Mouse (Mus musculus): ENCODE measurements around the gene Nars2.

The Nars2 gene

DNA sequence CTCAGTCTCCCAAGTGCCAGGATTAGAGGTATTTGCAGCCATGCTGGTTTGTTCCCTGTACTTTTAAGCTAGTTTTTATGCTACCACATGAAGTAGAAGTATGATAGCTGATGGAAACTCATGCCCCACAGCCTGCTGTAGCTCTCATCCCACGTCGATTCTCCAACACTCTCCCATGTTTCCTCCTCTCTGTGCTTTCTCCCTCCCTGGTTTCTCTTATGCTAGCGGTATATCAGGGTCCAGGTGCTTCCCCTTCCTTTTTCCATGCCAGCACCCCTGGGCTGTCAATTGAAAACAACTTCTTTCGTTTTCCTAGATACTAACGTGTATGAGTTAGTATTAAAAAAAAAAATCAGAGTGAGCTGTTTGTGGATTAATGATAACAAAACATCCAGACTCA is 120.8 kb downstream of the Nars2 start:
- DNase-seq (ENCODE audit: low spot score in 2 of 2): no peak

DNA sequence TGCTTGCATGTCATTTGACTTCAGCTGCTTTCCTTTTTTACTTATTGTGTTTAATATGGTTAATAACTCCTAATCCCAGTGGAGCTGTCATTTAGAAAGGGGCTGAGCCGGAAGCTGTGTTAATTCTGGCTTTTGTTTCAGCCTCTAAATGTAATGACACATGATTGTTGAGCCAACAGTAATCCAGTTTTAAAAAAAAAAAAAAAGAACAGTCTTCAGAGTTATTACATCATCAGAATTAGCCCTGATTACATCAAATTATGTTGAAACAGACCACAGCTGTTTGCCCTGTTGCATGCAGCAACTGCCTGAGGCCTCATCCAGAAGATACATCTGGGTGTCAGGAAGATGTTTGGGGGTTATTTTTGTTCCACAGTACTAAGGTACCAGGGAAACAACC is 123.7 kb downstream of the Nars2 start:
- DNase-seq (ENCODE audit: low spot score in 2 of 2): no peak

DNA sequence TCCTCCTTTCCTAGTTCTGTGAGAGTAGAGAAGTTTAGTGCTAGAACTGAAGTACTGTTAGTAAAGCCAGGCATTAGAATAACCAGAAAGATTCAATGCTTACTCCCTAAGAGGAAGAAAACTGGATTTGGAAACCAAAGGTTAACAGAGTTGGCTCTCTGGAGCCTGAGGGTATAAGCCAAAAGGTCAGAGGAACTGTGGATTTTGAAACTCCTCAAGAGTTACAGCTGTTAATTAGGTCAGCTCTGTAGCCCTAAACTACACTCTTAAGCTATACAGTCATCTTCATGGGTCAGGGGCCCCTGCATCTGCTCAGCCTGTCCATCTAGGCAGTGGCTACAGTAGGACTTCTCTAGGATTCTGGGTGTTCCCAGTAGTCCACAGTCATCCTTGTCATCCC is 125.7 kb downstream of the Nars2 start:
- no peak for DNase-seq (ENCODE audit: low spot score in 2 of 2)

DNA sequence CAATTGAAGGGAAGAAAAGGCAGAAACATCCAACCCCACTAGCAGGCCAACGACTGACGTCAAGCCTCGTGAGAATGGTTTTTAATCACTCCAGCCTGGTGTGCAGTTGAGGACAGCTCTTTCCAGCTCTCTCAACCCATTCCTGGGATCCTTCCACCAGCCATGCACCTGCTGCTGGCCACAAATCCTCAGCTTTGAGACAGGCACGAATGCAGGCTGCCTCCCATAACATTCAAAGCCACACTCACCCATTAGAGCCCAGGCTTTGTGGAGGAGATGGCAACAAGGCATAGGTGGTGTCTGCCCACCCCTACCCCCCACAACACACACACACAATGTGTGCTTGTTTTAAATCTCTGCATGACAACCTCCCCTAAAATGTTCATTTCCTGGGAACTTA is 127.4 kb downstream of the Nars2 start:
- DNase-seq (ENCODE audit: low spot score in 2 of 2): no peak

DNA sequence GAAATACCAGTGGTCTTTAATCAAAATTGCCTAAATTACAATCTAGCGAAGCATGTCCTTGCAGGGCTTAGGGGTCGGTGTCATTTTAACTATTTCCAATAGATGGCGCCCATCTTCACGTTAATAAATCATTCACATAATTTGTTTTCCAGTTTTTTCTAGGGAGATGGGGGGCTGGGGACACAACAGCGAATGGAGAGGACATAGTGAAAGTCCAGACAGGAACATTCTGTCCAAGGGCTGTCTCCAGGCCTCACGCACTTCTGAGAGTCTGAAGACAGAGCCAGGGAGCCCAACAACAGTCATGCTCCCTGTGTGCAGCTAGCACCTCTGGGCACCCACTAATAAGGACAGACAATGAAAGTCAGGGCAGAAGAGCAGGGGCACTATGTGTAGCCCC is 127.8 kb downstream of the Nars2 start:
- DNase-seq (ENCODE audit: low spot score in 2 of 2): peak in 1 of 2 experiments; percentile 11

DNA sequence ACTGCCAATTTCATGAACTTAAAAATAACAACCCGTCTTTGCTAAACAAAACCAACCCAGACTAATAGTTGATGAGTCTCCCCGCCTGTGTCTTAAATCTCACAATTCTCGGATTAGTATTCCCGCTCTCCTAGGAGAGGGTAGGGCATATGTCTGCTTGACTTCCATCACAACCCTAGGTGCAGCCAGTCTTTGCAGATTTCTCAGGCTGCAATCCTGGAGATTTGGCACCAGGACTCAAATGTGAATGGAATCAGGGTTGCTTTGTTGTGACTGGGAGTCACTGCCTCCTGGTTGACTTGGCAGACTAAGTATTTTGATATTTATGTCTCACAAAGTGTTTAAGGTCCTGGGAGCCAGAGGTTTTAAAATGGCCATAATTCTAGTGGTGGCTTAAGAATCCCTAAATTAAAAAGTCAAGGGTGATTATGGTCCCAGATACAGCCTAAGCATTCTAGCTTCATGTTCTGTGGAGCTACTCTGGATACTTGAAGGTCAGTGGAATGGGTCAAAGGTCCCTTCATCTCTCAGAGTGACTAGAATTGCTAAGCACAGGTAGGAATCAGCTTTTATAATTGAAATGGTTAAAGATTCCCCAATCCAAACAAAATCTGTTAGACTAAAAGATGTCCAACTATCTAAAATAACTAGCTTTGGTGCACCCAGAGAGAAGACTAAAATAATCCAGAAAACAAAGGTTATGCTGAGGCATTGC is 128.5 kb downstream of the Nars2 start:
- DNase-seq (ENCODE audit: low spot score in 2 of 2): no peak

DNA sequence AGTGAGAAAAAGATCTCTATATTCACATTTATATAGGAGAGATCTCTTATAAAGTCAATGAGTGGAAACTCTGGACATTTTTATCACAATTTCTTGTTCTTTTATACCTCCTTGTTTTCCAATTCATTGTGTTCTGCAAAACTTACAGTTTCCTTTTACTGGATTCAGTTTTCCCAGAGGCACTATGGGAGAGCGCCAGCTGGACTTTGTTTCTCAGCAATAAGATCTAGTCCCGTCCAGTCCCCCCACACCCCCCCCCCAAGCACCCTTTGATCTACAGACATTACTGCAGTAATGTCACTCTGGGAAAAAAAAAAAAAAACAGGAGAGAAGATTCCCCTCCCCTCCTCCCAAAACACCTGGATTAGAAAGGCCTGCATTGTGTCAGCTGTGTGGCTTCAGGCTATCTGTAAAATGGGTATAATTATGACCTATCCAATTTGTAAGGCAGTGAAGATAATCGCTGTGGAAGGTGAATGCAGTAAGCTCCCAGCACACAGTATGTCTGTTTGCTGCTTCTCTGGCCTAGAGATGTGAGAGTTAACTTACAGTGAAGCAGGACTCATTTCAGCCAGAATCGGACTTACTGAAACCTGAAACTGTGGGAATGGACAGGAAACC is 129.4 kb downstream of the Nars2 start:
- no peak for DNase-seq (ENCODE audit: low spot score in 2 of 2)

DNA sequence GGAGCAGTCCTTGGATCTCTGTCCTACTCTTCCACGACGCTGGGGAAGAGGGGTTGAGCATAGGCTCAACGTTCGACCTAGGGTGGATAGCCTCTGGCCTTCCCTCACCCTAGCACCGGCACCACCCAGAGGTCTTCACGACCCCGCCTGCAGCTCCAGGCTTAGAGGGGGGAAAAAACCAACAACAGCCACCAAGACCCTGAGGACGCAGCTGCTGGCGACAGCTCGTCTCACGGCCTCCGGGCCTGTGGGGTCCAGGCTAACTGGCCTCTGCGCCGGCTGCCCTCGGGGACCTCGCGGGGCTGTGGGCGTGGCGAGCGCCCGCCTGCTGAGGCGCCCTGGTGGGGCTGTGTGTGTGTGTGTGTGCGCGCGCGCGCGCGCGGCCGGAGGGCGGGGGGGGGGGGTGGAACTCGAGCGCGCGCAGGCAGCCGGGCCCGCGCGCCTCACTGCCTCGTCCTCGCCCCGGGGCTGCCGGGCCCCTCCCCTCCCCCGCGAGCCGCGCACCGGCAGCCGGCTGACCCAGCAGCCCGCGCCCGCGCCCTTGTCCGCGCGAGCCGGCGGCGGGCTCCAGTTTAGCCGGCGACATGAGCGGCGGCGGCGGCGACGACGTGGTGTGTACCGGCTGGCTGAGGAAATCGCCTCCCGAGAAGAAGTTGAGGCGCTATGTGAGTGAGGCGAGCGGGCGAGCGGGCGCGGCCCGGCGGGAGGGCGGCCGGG is 130.1 kb downstream of the Nars2 start, which contains the start of gene Gab2:
Gene Gab2 (plus strand): TSS at position 345 of the 717 bp plus-strand sequence.
- peak; percentile 31 to 47 for DNase-seq (ENCODE audit: low spot score in 2 of 2)

DNA sequence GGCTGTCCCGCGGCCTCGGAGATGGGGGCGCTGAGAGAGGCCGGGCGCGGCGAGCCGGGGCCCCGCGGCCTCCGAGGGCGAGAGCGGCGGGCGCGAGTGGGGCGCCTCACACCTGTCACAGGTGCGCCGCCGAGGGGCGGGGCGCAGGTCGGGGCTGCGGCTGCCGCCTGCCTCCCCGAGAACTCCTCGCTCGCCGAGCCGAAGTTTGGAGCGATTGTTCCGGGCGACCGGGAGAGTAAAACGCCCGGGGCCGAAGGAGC is 130.6 kb downstream of the Nars2 start:
- peak in 1 of 2 experiments; percentile 13 for DNase-seq (ENCODE audit: low spot score in 2 of 2)

DNA sequence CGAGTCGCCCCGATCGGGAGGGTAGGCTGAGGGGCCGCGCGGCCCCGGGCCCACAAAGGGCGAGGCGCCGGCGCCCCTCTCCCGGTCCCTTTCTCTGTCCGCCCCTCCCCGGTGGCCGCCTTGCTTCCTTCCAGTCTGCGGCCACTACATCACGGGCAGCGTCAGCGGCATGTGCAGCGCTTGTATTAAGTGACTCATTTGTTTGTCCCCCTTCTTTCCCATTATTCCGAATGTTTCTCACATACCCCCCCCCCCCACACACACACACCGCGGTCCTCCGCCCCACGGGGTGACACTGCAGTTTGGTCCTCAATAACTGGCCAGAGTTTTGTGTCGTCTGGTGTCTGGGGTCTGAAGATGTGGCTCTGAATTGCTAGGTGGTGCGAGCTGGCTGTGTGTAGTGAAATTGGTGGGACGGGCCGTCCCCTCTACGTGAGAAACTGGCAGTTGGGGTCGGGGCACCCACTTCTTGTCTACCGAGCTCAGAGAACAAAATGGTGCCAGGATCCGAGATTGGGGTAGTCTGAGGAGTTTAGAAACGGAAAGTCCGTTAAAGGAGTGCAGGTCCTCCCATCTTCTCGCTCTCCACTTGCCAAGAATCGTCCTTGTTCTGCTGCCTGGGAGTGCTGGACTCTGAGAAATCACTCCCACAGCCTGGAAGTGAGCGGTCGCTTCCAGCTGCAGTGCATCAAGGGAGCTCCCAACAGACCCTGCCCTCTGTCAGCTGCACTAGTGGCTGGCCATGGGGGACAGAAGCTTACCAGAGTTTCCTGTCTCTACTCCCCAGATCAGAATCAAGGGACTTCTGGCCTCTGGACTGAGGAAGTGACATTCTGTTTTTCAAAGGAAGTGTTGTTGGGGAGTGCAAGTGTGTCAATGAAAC is 131.2 kb downstream of the Nars2 start:
- no peak for DNase-seq (ENCODE audit: low spot score in 2 of 2)

DNA sequence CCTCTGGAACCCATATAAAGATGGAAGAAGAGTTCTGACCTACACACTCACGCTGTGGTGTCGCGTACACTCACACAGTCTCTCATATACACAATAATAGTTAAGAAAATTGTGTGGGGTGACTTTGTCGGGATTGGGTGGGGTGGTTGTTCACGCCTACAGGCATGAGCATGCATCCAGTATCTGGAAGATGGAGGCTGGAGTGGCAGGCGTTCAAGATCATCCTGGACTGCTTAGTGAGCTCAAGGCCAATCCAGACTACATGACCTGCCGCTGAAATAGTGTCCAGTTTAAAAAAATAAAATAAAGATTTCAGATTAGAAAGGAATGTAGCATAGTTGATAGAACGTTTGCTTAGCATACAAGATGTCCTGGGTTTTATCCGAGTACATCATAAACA is 132.3 kb downstream of the Nars2 start:
- no peak for DNase-seq (ENCODE audit: low spot score in 2 of 2)

DNA sequence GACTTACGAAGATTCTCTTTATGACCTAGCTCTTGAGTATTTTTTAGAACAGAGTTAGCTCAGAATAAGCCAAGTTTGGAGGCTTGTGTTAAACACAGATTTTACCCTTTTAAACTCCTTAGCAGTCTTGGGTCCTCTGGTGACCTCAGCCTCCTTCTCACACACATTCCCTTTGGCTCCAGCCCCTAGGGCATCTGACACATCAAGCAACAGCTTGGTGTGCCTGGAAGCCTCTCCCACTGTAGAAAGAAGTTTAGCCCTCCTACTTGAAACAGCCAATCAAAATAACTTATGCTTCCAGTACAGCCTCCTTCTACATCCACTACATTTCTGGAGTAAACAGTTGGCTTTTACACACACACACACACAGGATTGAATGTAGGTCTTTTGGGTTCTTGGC is 132.9 kb downstream of the Nars2 start:
- DNase-seq (ENCODE audit: low spot score in 2 of 2): no peak

DNA sequence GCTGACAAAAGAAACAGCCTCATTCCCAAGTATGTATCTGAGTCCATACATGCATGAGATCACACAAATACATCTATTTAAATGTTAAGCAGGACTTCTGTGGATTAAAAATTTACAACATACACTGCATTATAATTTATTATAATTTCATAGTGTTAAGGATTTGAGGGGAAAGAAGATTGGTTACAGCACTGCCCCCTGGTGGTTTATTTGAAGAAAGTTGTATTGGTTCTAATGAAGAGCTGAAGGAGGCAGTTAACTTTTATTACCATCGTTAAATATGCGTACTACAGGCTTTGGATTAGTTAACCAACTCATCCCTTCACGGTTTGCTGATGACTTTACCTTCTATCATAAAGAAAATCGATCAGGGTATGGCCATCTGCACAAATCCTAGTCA is 134.0 kb downstream of the Nars2 start:
- DNase-seq (ENCODE audit: low spot score in 2 of 2): peak in 1 of 2 experiments; percentile 43

DNA sequence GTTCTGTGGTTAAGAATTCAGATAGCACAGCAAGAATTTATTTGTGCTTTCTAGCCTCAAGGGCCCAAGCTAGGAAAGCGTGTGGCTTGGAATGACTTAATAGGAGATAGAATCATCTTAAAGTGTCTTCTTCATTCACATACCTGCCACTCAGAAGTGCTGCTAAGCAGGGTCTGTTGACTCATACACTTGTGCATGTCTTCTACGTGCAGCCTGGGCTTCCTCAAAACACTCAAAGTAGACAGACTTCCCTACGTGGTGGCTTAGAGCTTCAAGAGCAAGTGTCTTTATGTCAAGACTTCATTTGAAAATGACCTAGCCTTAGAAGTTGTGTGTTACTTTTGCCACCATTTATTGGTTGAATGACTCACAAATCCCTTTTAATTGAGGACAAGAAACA is 142.9 kb downstream of the Nars2 start:
- no peak for DNase-seq (ENCODE audit: low spot score in 2 of 2)

DNA sequence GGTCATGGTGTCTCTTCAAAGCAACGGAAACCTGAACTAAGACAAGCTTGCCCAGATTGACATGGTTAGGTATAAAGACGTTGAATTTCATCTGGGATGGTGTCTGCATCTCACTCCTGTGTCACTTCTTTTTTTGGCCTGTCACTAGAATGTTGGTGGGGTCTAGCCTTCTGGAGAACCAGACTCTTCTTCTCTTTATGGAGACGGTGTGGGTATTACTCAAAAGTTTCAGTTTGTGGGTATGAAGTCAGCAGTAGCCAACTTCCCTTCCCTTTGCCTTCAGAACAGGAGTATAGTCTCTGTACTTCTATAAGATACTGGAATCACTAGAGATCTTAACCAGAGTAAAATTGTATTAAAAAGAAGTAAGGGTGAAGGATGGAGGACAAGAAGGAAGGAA is 156.8 kb downstream of the Nars2 start:
- DNase-seq (ENCODE audit: low spot score in 2 of 2): no peak

Data from thymus, postnatal 10 days (tissue).